Mouse (Mus musculus) MEL (cell line): Measurements from ENCODE around the gene Npnt. TPM values are rescaled to one million over a fixed set of nuclear protein-coding genes. Genes with fewer than 3 reads are reported as not detected.
A peak's percentile ranks its signal among the peaks of the same experiment; 100 is the strongest.

Experiments used
- DNase-seq: peaks from one replicate; pipeline ENCODE4 v3.0.0; 2011; ENCODE audit warnings: low read depth, low spot score
- H3K27ac ChIP-seq: 2 replicates; pipeline ENCODE4 v1.5.1; 2012; ENCODE audit warnings: low read depth, mild to moderate bottlenecking, control low read depth, low read length, moderate library complexity; ENCODE audit not compliant: control insufficient read depth
- H3K27me3 ChIP-seq, 2 experiments: fragments of 150-350 bp in 1 of 2; sonication (generic) in 1 of 2; 2 replicates each; pipeline ENCODE4 v1.6.1; 2012; ENCODE audit warnings: low read length in 2 of 2, mild to moderate bottlenecking in 2 of 2, improper control_type of control experiment in 1 of 2, moderate library complexity in 1 of 2; ENCODE audit not compliant: insufficient read depth in 2 of 2, control insufficient read depth in 1 of 2
- H3K36me3 ChIP-seq, 2 experiments: 2 replicates each; pipeline ENCODE4 v1.6.1; 2012 to 2014; ENCODE audit warnings: low read length in 2 of 2, improper control_type of control experiment in 1 of 2, inconsistent platforms in 1 of 2, mild to moderate bottlenecking in 1 of 2; ENCODE audit not compliant: insufficient read depth in 2 of 2, control insufficient read depth in 1 of 2
- H3K4me1 ChIP-seq, 2 experiments: fragments of 150-350 bp in 1 of 2; sonication (generic) in 1 of 2; 2 replicates each; pipeline ENCODE4 v1.6.1; 2012; ENCODE audit warnings: low read length in 2 of 2, improper control_type of control experiment in 1 of 2, mild to moderate bottlenecking in 1 of 2; ENCODE audit not compliant: insufficient read depth in 2 of 2, control insufficient read depth in 1 of 2
- H3K4me3 ChIP-seq, 2 experiments: fragments of 150-350 bp in 1 of 2; sonication (generic) in 1 of 2; 2 replicates each; pipeline ENCODE4 v1.5.1; 2012; ENCODE audit warnings: low read depth in 2 of 2, low read length in 2 of 2, mild to moderate bottlenecking in 2 of 2, moderate library complexity in 2 of 2, control low read depth in 1 of 2, improper control_type of control experiment in 1 of 2; ENCODE audit not compliant: control insufficient read depth in 1 of 2, insufficient read depth in 1 of 2
- H3K79me2 ChIP-seq: 2 replicates; pipeline ENCODE4 v1.6.1; 2012; ENCODE audit warnings: mild to moderate bottlenecking, low read length, moderate library complexity; ENCODE audit not compliant: control insufficient read depth, poor library complexity, insufficient read depth
- H3K9ac ChIP-seq: 2 replicates; pipeline ENCODE4 v1.6.1; 2012; ENCODE audit warnings: low read depth, mild to moderate bottlenecking, control low read depth, low read length, moderate library complexity; ENCODE audit not compliant: control insufficient read depth, poor library complexity, severe bottlenecking
- H3K9me3 ChIP-seq: fragments of 150-350 bp; sonication (generic); replicated peaks from 2 replicates; pipeline ENCODE4 v1.6.1; 2012; ENCODE audit warnings: mild to moderate bottlenecking, low read length, improper control_type of control experiment, moderate library complexity; ENCODE audit not compliant: insufficient read depth
- CTCF ChIP-seq, 3 experiments: IDR thresholded peaks in 2 of 3; conservative IDR thresholded peaks in 1 of 3; 2 replicates each; pipeline ENCODE4 v1.5.1; 2011 to 2012; ENCODE audit warnings: low read length in 3 of 3, low read depth in 2 of 3, mild to moderate bottlenecking in 2 of 3, improper control_type of control experiment in 1 of 3, inconsistent platforms in 1 of 3, mixed read lengths in 1 of 3, moderate library complexity in 1 of 3; ENCODE audit not compliant: control insufficient read depth in 1 of 3, insufficient read depth in 1 of 3, poor library complexity in 1 of 3, severe bottlenecking in 1 of 3
- E2F4 ChIP-seq: IDR thresholded peaks from 2 replicates; pipeline ENCODE4 v1.6.1; 2011; ENCODE audit warnings: low read depth, low read length, improper control_type of control experiment, borderline replicate concordance
- ELF1 ChIP-seq: IDR thresholded peaks from 2 replicates; pipeline ENCODE4 v1.6.1; 2014; ENCODE audit warnings: low read depth, mild to moderate bottlenecking, inconsistent platforms, low read length, improper control_type of control experiment, moderate library complexity
- EP300 ChIP-seq, 2 experiments: IDR thresholded peaks; 2 replicates each; pipeline ENCODE4 v1.6.1; 2011; ENCODE audit warnings: improper control_type of control experiment in 2 of 2, low read length in 2 of 2, low read depth in 1 of 2, mild to moderate bottlenecking in 1 of 2
- GATA1 ChIP-seq: IDR thresholded peaks from 2 replicates; pipeline ENCODE4 v1.6.1; 2011; ENCODE audit warnings: low read depth, low read length, improper control_type of control experiment
- JUND ChIP-seq: IDR thresholded peaks from 2 replicates; pipeline ENCODE4 v1.6.1; 2011; ENCODE audit warnings: low read depth, mild to moderate bottlenecking, improper control_type of control experiment, low read length
- MAFK ChIP-seq: IDR thresholded peaks from 2 replicates; pipeline ENCODE4 v1.6.1; 2011; ENCODE audit warnings: low read depth, mild to moderate bottlenecking, low read length, improper control_type of control experiment, borderline replicate concordance
- NELFE ChIP-seq: IDR thresholded peaks from 2 replicates; pipeline ENCODE4 v1.6.1; 2011; ENCODE audit warnings: low read depth, low read length, improper control_type of control experiment
- RCOR1 ChIP-seq: IDR thresholded peaks from 2 replicates; pipeline ENCODE4 v1.6.1; 2012; ENCODE audit warnings: low read depth, mild to moderate bottlenecking, inconsistent platforms, low read length, improper control_type of control experiment
- SMC3 ChIP-seq: IDR thresholded peaks from 2 replicates; pipeline ENCODE4 v1.6.1; 2011; ENCODE audit warnings: low read depth, low read length, improper control_type of control experiment
- TBP ChIP-seq: IDR thresholded peaks from 2 replicates; pipeline ENCODE4 v1.8.0; 2011; ENCODE audit warnings: low read depth, low read length, improper control_type of control experiment
- UBTF ChIP-seq: IDR thresholded peaks from 2 replicates; pipeline ENCODE4 v1.6.1; 2012; ENCODE audit warnings: low read depth, mild to moderate bottlenecking, inconsistent platforms, low read length, improper control_type of control experiment, moderate library complexity, borderline replicate concordance; ENCODE audit not compliant: insufficient read depth
- ZC3H11A ChIP-seq: IDR thresholded peaks from 2 replicates; pipeline ENCODE4 v1.6.1; 2012; ENCODE audit warnings: low read depth, mild to moderate bottlenecking, inconsistent platforms, low read length, improper control_type of control experiment
- polyA plus RNA-seq, 2 experiments: library from polyadenylated mRNA; stranded (reverse) in 1 of 2; unstranded in 1 of 2; fragments of >175 nt in 1 of 2; fragments of >200 nt in 1 of 2; gene quantifications; 2 replicates each; pipeline versions ENCODE4 v1.2.1 to v1.2.4; 2012; ENCODE audit warnings: low replicate concordance in 2 of 2, low read depth in 1 of 2; ENCODE audit not compliant: insufficient read length in 2 of 2, insufficient read depth in 1 of 2, missing spikeins in 1 of 2
- total RNA-seq: library from RNA; depleted of rRNA; stranded (reverse); fragments of 300-350 nt; gene quantifications from 2 replicates; pipeline ENCODE4 v1.2.3, GENCODE M21; 2012

Npnt gene
- total and polyA plus RNA-seq, 3 experiments: 0.06 TPM; not detected in 2

- no peak overlapping the region for H3K9ac ChIP-seq
- H3K9me3 ChIP-seq: no peaks in the 10 kb centered on the region
- H3K4me3 ChIP-seq: no peak overlapping the region
- TF ChIP-seq MAFK (no peak), CTCF (IDR thresholded peaks at IDR 0.05 in 2 of 3, conservative IDR thresholded peaks at IDR 0.05 in 1 of 3; ENCODE audit: control insufficient read depth in 1 of 3, insufficient read depth in 1 of 3, low read depth in 2 of 3, low read length in 3 of 3, poor library complexity in 1 of 3, severe bottlenecking in 1 of 3) (peak; percentile 20 to 44 (median 23); a peak in 5 of 6 replicates)
- no peaks in the 10 kb centered on the region for H3K4me1 ChIP-seq
- no peaks in the 10 kb centered on the region for H3K79me2 ChIP-seq
- no peak overlapping the region for H3K27ac ChIP-seq
- no peaks in the 10 kb centered on the region for H3K27me3 ChIP-seq
- no peaks in the 10 kb centered on the region; a peak in 1 of 4 replicates for H3K36me3 ChIP-seq
- peak; percentile 14 for DNase-seq
Observed at GRCm38 (mm10) chr3:132979781-132980461, 29.8 kb upstream of the Npnt start.

GRCm38 (mm10) chr3:132966255-132966654 is 16.2 kb upstream of the Npnt start:
- TF ChIP-seq E2F4: no peak
- TF ChIP-seq UBTF: no peak
- TF ChIP-seq EP300 (IDR thresholded peaks at IDR 0.05; ENCODE audit: low read depth in 1 of 2, low read length in 2 of 2): peak; percentile 33 to 59; a peak in 3 of 4 replicates
- TF ChIP-seq RCOR1: peak; percentile 78
- TF ChIP-seq, all 39 proteins: peak for 2

GRCm38 (mm10) chr3:132964715-132965507 is 14.8 kb upstream of the Npnt start:
- no peak for TF ChIP-seq CTCF (IDR thresholded peaks at IDR 0.05 in 2 of 3, conservative IDR thresholded peaks at IDR 0.05 in 1 of 3; ENCODE audit: control insufficient read depth in 1 of 3, insufficient read depth in 1 of 3, low read depth in 2 of 3, low read length in 3 of 3, poor library complexity in 1 of 3, severe bottlenecking in 1 of 3)
- no peak for TF ChIP-seq SMC3
- no peak for TF ChIP-seq MAFK
- TF ChIP-seq ELF1: no peak
- no peak for TF ChIP-seq NELFE
- no peak for TF ChIP-seq JUND
- no peak for TF ChIP-seq ZC3H11A
- no peak for TF ChIP-seq GATA1
- TF ChIP-seq UBTF: no peak
- TF ChIP-seq TBP: no peak
- Histone ChIP-seq H3K27ac (no peak overlapping the region), H3K9ac (no peak overlapping the region), H3K79me2 (no peaks in the 10 kb centered on the region), H3K36me3 (peaks cover 0 to 2% of the 10 kb centered on the region in 2 experiments; a peak in 1 of 4 replicates), H3K4me3 (no peak overlapping the region), H3K9me3 (no peaks in the 10 kb centered on the region), H3K4me1 (peaks cover 0 to 9% of the 10 kb centered on the region in 2 experiments; a peak in 2 of 4 replicates), H3K27me3 (no peaks in the 10 kb centered on the region)
- no peak for DNase-seq

More at GRCm38 (mm10) chr3:132966255-132966654, 16.2 kb upstream of the Npnt start:
- Histone ChIP-seq H3K9me3 (no peaks in the 10 kb centered on the region), H3K4me3 (no peak overlapping the region), H3K36me3 (peaks cover 0 to 2% of the 10 kb centered on the region in 2 experiments; a peak in 1 of 4 replicates), H3K79me2 (no peaks in the 10 kb centered on the region), H3K4me1 (peaks cover 0 to 9% of the 10 kb centered on the region in 2 experiments; a peak in 2 of 4 replicates), H3K27ac (no peak overlapping the region), H3K9ac (no peak overlapping the region), H3K27me3 (no peaks in the 10 kb centered on the region)
- DNase-seq: peak; percentile 63
